Mouse (Mus musculus): ENCODE measurements around the gene Pfkl. TPM values are rescaled to one million over a fixed set of nuclear protein-coding genes. Genes with fewer than 3 reads are reported as not detected.
A peak's percentile ranks its signal among the peaks of the same experiment; 100 is the strongest.

Pfkl gene
- polyA plus RNA-seq, 1 experiment from 2014 or later: 106 TPM

DNA sequence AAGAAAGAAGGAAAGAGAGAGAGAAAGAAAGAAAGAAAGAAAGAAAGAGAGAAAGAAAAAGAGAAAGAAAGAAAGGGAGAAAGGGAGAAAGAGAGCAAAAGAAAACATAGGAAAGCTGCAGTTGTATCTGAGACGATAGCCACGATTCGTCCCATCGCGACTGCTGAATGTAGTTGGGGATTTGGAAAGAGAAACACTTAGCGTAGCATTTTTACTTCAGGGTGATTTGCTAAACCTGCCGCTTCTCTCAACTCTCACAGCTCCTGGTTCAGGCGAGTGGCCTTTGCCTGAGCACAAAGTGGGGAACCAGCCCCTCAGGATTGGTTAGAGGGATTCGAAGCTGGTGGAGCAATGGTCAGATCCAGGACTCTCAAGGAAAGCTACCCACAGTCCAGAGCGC, 452 bp upstream of the Pfkl start:
- Histone ChIP-seq H3K27ac (no peak overlapping the region), H3K27me3 (0 out of 2 replicates have a peak, but pooled peaks cover 2% of the 10 kb centered on the region), H3K9me3 (peaks cover 2% of the 10 kb centered on the region; the same call in 1 of the 2 replicates), H3K4me2 (replicated peaks) (peak overlapping the region; percentile 87), H3K4me1 (replicated peaks) (peaks cover 36% of the 10 kb centered on the region), H3K36me3 (no peaks in the 10 kb centered on the region), H3K4me3 (replicated peaks) (no peak overlapping the region), H3K9ac (replicated peaks) (0 out of 2 replicates have a peak overlapping the region, but pooled peaks have one; percentile 37)
- WGBS: 16% methylated on average over 10 of the region's 10 CpGs
- ATAC-seq: no peak

DNA sequence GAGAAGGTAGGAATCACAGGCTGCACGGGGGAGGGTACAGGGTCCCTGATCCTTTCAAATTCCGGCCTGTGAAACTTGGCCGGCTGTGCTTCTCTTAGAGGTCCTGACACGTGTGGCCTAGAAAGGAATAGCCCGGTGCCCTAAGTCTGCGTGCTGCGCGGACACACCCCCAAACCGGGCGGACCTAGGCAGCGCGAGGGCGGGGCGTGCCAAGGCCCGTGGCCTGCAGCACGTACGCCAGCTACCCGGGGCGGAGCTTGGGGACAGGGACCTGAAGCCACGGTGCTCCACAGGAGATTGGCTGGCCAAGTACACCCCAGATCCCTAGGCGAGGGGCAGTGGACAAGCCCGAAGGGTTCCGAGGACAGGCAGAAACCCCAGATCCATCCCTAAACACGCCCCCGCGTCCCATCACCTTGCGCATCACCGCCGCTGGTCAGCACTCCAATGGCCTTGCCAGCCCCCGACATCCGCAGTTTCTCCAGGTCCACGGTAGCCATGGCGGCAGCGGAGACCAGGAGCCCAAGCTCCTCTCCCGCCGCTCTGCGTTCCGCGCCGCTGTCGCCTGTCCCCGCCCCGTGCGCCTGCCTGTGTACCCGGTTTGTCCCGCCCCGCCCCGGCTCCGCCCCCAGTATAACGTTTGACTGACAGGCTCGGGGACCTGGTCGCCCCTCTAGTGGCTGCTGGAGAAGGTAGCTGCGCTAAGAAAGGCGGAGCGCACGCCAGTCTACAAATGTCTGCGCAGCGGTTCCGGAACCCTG, 519 bp downstream of the Pfkl start:
- Histone ChIP-seq H3K4me1 (replicated peaks) (peaks cover 36% of the 10 kb centered on the region), H3K36me3 (no peaks in the 10 kb centered on the region), H3K9ac (replicated peaks) (peak overlapping the region; percentile 89), H3K4me3 (replicated peaks) (peak overlapping the region; percentile 81), H3K9me3 (0 out of 2 replicates have a peak, but pooled peaks cover 2% of the 10 kb centered on the region), H3K4me2 (replicated peaks) (peak overlapping the region; percentile 87), H3K27ac (peak overlapping the region; percentile 95), H3K27me3 (0 out of 2 replicates have a peak, but pooled peaks cover 2% of the 10 kb centered on the region)
- ATAC-seq: peak; percentile 96
- WGBS: under 1% methylated on average over 59 of the region's 59 CpGs

DNA sequence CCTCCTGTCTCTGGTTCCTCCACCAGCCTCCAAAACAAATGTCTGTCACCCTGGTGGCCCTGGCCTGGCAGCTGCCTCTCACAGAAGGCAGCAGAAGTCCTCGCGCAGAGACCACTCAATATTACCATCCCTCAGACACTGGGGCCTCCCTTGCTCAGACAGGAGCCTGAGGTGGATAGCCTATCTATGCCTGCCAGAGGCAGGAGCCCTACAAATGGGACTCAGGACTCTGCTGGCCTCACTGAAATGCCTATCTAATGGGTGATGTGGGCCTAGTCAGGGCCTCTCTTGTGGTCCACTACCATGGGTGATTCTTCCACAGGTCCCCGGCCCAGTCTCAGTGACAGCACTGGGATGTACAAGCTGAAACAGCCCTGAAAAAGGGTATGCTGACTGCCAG, 1.7 kb downstream of the Pfkl start:
- H3K27ac ChIP-seq: 0 out of 2 replicates have a peak overlapping the region, but pooled peaks have one; percentile 35
- H3K36me3 ChIP-seq: no peaks in the 10 kb centered on the region
- 0 out of 2 replicates have a peak, but pooled peaks cover 2% of the 10 kb centered on the region for H3K27me3 ChIP-seq
- 81% methylated on average over 3 of the region's 3 CpGs for WGBS
- no peak for ATAC-seq
- peak overlapping the region; percentile 81 for H3K4me3 ChIP-seq (replicated peaks)
- H3K4me1 ChIP-seq (replicated peaks): peaks cover 36% of the 10 kb centered on the region
- peak overlapping the region; percentile 87 for H3K4me2 ChIP-seq (replicated peaks)
- no peaks in the 10 kb centered on the region for H3K9me3 ChIP-seq
- peak overlapping the region; percentile 89 for H3K9ac ChIP-seq (replicated peaks)

DNA sequence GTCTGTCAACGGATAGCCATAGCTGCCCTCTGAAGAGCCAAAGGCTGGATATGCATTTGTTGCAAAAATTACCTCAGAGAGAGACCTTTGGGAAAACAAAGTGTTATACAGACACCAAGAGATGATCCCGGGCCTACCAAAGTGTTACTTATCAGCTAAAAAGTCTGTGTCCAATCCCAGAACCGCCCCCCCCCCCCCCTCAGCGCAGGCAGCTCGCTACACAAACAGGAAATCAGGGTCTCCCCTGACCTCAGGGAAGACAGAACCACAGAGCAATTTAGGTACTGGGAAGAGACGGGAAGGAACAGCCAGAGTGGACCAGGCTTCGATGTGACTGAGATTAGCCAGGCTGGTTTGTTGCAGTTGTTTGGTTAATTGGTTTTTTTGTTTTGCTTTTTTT, 2.7 kb downstream of the Pfkl start:
- no peak overlapping the region for H3K4me3 ChIP-seq (replicated peaks)
- 0 out of 2 replicates have a peak, but pooled peaks cover 2% of the 10 kb centered on the region for H3K27me3 ChIP-seq
- H3K36me3 ChIP-seq: peaks cover 6% of the 10 kb centered on the region
- H3K4me2 ChIP-seq (replicated peaks): 0 out of 2 replicates have a peak overlapping the region, but pooled peaks have one; percentile 6
- H3K4me1 ChIP-seq (replicated peaks): peaks cover 36% of the 10 kb centered on the region
- no peaks in the 10 kb centered on the region for H3K9me3 ChIP-seq
- WGBS: 61% methylated on average over 7 of the region's 7 CpGs
- H3K27ac ChIP-seq: no peak overlapping the region
- no peak for ATAC-seq
- peak overlapping the region; percentile 21; the same call in 1 of the 2 replicates for H3K9ac ChIP-seq (replicated peaks)

DNA sequence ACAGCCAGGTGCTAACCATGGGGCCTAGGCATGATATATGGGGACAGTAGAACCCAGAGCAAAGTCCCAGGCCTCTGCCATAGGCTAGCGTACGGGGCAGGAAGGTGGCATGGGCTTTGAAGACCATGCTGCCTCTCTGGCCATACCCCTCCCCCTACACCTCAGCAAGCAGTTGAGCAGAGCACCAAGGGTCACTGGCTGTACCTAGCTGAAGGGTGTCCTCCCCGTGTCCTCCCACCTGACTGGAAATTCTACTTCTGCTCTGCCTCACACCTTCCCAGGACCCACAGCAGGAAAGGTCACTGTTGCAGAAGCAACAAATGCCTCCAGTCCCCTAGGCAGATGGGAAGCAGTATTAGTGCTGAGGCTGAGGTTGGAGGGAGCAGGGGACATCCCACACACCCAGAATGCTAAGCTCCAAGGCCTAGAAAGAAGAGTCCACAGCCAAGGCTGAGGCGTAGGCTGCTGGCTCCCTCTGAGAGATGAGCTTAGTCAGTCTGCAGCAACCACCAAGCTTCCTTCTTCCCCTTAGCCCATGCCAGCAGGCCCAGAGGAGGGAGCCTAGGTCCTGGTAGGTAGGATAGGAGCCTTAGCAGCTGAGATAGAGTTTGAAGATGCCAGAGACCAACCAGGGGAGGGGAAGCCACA, 4.0 kb downstream of the Pfkl start:
- Histone ChIP-seq H3K9ac (replicated peaks) (0 out of 2 replicates have a peak overlapping the region, but pooled peaks have one; percentile 21), H3K4me1 (replicated peaks) (peaks cover 36% of the 10 kb centered on the region), H3K36me3 (peaks cover 19% of the 10 kb centered on the region), H3K9me3 (no peaks in the 10 kb centered on the region), H3K27me3 (0 out of 2 replicates have a peak, but pooled peaks cover 2% of the 10 kb centered on the region), H3K4me2 (replicated peaks) (no peak overlapping the region), H3K27ac (no peak overlapping the region), H3K4me3 (replicated peaks) (no peak overlapping the region)
- no peak for ATAC-seq
- 86% methylated on average over 4 of the region's 4 CpGs for WGBS

DNA sequence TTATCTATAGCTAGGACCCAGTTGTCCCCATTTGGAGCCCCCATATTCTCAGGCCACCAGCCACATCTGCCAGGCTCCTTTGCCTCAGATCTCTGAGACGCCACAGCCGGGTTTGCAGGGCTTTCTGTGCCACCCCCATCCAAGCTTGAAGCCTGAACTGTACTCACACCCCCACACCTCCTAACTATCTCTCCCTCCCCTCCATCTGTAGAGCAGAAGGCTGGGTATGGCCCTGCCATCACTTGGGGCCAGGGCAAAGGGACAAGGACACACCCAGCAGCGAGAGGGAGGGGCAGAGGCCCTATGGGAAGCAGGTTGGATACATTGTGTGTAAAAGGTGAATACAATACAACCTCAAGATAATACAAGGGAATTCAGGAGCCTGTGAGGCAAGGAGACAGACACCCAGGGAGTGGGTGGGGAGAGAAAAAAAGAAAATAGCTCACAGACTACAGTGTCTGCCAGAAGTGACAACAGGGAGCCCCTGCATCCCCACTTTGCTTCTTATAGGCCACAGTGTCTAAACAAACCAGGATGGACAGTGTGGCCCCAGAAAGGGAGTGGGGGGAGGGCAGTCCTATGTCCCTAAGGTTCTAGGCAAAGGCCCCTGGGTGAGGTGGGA, 5.3 kb downstream of the Pfkl start:
- Histone ChIP-seq H3K4me2 (replicated peaks) (no peak overlapping the region), H3K36me3 (peaks cover 32% of the 10 kb centered on the region)

DNA sequence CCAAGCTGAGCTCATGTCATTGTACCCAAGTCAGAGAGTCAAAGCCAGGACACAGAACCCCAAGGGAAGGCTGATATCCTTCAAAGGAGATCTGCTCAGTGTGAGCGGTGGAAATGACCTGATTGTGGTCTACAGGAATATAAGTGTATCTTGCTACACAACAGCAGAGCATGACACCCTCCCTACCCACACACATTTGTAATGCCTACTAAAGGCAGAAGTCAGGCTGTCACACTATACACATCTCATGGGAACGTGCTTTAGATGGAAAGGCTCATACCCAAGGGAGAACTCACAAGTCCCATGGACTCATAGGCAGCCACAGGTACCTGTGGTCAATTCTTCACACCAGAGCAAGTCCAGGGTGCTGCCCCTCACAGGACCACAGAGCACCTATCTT, 7.6 kb downstream of the Pfkl start:
- Histone ChIP-seq H3K4me1 (replicated peaks) (peaks cover 18% of the 10 kb centered on the region), H3K36me3 (peaks cover 55% of the 10 kb centered on the region), H3K27ac (no peak overlapping the region), H3K4me3 (replicated peaks) (no peak overlapping the region), H3K4me2 (replicated peaks) (no peak overlapping the region), H3K27me3 (no peaks in the 10 kb centered on the region), H3K9me3 (no peaks in the 10 kb centered on the region), H3K9ac (replicated peaks) (no peak overlapping the region)
- WGBS: 96% methylated on average over 2 of the region's 2 CpGs
- ATAC-seq: no peak

More for the DNA sequence above, 5.3 kb downstream of the Pfkl start:
- no peak overlapping the region for H3K4me3 ChIP-seq (replicated peaks)
- no peaks in the 10 kb centered on the region for H3K9me3 ChIP-seq
- no peak overlapping the region for H3K9ac ChIP-seq (replicated peaks)
- peaks cover 36% of the 10 kb centered on the region for H3K4me1 ChIP-seq (replicated peaks)
- WGBS: 98% methylated on average over 3 of the region's 3 CpGs
- ATAC-seq: no peak
- H3K27me3 ChIP-seq: no peaks in the 10 kb centered on the region
- H3K27ac ChIP-seq: no peak overlapping the region

DNA sequence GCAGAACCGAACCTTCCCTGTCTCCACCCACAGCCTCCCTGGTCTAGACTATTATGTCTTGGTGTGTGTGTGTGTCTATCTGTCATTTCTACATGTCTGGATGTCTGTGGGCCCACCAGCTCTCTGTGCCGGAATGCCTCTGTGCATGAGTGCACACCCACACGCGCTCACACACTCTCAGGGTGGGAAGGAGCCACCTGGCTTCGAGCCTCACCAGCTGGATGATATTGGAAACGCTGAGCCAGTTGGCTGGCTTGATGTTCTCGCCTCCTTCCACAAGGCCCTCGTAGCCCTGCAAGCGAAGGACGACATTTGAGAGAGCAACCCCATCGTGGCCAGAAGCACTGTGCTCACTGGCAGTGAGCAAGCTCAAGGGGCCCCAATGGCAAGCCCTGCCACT, 8.1 kb downstream of the Pfkl start:
- ATAC-seq: no peak
- WGBS: 91% methylated on average over 11 of the region's 11 CpGs
- peaks cover 60% of the 10 kb centered on the region for H3K36me3 ChIP-seq
- H3K9ac ChIP-seq (replicated peaks): no peak overlapping the region
- no peak overlapping the region for H3K4me3 ChIP-seq (replicated peaks)
- no peaks in the 10 kb centered on the region for H3K27me3 ChIP-seq
- H3K27ac ChIP-seq: no peak overlapping the region
- no peak overlapping the region for H3K4me2 ChIP-seq (replicated peaks)
- H3K4me1 ChIP-seq (replicated peaks): peaks cover 13% of the 10 kb centered on the region
- H3K9me3 ChIP-seq: no peaks in the 10 kb centered on the region

DNA sequence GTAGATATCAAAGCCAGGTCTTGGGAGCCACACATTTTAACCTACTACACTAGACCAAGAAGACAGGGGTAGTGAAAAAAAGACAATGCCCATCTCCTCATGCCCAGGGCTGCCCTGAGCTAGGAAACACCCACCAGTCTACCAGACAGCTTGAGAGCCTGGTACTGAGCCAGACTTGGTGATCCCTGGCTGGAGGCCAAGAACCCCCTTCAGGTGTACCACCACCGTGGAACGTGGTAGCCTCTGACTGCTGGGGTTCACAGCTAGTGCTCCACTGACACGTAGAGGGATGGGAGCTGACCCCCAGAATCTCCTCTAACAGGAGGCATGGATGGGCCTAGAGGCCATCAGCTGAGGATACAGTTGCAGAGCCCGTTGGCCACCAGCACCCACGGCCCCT, 9.7 kb downstream of the Pfkl start:
- Histone ChIP-seq H3K36me3 (peaks cover 76% of the 10 kb centered on the region), H3K27me3 (no peaks in the 10 kb centered on the region), H3K9ac (replicated peaks) (no peak overlapping the region), H3K4me2 (replicated peaks) (no peak overlapping the region), H3K27ac (no peak overlapping the region), H3K4me1 (replicated peaks) (no peaks in the 10 kb centered on the region), H3K9me3 (no peaks in the 10 kb centered on the region), H3K4me3 (replicated peaks) (no peak overlapping the region)
- ATAC-seq: no peak
- WGBS: 98% methylated on average over 5 of the region's 5 CpGs

DNA sequence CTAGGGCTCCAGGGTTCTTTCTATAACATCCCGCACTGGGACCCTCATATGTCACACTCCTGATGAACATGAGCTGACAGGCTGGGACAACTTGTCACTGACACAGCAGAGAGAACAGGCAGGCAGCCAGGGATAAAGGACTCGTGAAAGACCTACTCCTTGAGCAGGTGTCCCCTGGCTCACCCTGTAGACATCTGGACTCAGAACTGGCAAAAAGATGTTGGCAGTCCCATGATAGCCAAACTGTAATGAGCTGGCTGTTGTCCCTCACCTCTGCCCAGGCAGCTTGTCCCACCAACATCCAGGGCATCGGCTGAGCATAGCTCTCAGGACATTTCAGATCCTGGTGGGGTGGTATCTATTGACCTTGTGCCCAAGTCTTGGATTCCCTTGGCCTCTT, 14.2 kb downstream of the Pfkl start:
- no peak for ATAC-seq
- Histone ChIP-seq H3K36me3 (peaks cover 96% of the 10 kb centered on the region), H3K9me3 (no peaks in the 10 kb centered on the region), H3K4me3 (replicated peaks) (no peak overlapping the region), H3K27ac (no peak overlapping the region), H3K4me2 (replicated peaks) (no peak overlapping the region), H3K27me3 (no peaks in the 10 kb centered on the region), H3K4me1 (replicated peaks) (no peaks in the 10 kb centered on the region), H3K9ac (replicated peaks) (no peak overlapping the region)
- WGBS: 93% methylated on average over 3 of the region's 3 CpGs

DNA sequence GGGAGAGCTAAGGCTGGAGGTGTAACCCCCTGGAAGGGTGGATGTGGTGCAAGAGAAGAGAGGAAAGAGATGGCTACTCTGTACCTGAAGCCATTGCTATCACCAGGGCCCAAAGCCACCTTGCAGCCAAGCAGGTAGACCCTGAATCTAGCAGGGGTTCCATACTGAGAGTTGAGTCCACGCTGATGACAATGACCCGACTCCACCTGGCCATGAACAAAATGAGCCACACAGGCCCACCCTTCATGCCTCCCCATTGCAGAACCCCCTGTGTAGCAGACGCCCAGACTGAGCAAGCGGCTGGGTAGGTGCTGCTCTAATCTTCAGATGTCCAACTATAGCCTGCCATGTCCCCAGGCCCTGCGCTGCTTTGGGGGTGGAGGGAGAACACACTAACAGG, 24.1 kb downstream of the Pfkl start:
- WGBS: 77% methylated on average over 5 of the region's 5 CpGs

DNA sequence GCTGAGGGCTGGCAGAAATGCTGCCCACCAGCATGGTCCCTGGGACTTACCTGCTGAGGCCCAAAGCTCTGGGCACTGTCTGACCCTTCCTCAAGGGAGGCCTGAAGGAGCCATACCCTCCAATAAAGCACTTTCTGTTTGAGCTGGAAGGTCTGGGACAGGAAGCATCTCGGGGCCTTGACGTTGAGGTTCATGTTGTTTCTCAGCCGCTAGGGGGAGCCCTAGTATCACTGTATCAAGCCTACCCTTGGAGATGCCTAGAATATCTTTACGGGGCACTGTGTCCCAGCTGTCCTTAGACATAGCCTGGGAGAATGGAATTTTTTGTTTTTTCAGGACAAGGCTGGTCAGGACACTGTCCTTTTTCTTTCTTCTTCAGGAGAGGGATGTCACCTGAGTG, 25.2 kb downstream of the Pfkl start:
- Histone ChIP-seq H3K4me1 (replicated peaks) (peaks cover 4% of the 10 kb centered on the region), H3K27ac (no peak overlapping the region), H3K27me3 (no peaks in the 10 kb centered on the region), H3K9me3 (no peaks in the 10 kb centered on the region), H3K36me3 (peaks cover 68% of the 10 kb centered on the region), H3K9ac (replicated peaks) (no peak overlapping the region), H3K4me2 (replicated peaks) (no peak overlapping the region), H3K4me3 (replicated peaks) (no peak overlapping the region)
- WGBS: 1% methylated on average over 4 of the region's 4 CpGs
- ATAC-seq: peak; percentile 53

More for the DNA sequence above, 24.1 kb downstream of the Pfkl start:
- no peaks in the 10 kb centered on the region for H3K9me3 ChIP-seq
- no peaks in the 10 kb centered on the region for H3K27me3 ChIP-seq
- H3K4me3 ChIP-seq (replicated peaks): no peak overlapping the region
- no peak overlapping the region for H3K4me2 ChIP-seq (replicated peaks)
- H3K27ac ChIP-seq: no peak overlapping the region
- H3K4me1 ChIP-seq (replicated peaks): no peaks in the 10 kb centered on the region
- ATAC-seq: no peak
- H3K36me3 ChIP-seq: peaks cover 69% of the 10 kb centered on the region
- no peak overlapping the region for H3K9ac ChIP-seq (replicated peaks)
